Mouse (Mus musculus): Measurements from ENCODE around the gene Tada2a.

DNA sequence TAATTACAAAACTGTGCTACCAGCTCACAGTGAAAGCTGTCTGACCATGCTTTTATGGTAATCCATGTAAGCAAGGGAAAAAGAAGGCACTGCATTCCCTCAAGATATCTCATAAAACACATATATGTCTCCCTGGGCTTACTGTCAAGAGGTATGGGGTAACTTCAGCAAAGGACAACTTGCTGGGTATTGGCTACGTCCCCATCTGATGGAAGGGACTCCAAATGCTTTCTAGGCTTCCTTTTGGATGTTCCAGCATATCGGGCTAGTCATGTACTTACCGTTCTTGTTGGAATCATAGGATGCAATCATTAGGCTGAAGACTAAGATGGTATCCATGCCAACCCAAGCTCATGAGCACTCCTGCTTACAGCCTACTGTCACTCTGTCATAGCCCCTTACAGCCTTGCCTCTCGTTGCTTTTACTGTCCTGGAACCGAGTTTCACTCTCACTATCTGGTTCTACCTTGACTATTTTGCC lies 37.7 kb upstream of the Tada2a start, which contains the start of gene Gm11437:
- TF ChIP-seq POLR2A (IDR thresholded peaks at IDR 0.05; ENCODE audit: extremely low read depth, insufficient read depth, low read length) (no peak), CTCF (IDR thresholded peaks at IDR 0.05; ENCODE audit: extremely low read depth, insufficient read depth, low read length) (no peak)
